In genomic region chr4:136186315-136186714, GRCm38 (mm10) we compare ENCODE assay signal across 18 mouse cellular contexts. TPM values are rescaled to one million over a fixed set of nuclear protein-coding genes. Genes with fewer than 3 reads are reported as not detected.
DNase-seq lines count a peak whose midpoint lies in the region; ATAC-seq and TF ChIP-seq lines count a peak whose summit lies in the region.
"Had no signal": no experiment of that assay in that cellular context is flagged by ENCODE, and none has a peak within 500 bp of the region (broad histone marks: within the 10 kb centered on the region; RNA-seq: fewer than 3 reads in every experiment).

No protein-coding gene starts in this region.

- TF ChIP-seq POLR2A in bone marrow, adult 2 months (IDR thresholded peaks at IDR 0.05; ENCODE audit: borderline replicate concordance, control insufficient read depth, low read depth, low read length): no peak

- H3K36me3 ChIP-seq in lung, embryonic 14.5 days (ENCODE audit: insufficient read depth): peaks cover 25% of the 10 kb centered on the region; the same call in 1 of the 2 replicates
- no peaks in the 10 kb centered on the region for H3K36me3 ChIP-seq in intestine, embryonic 16.5 days (ENCODE audit: control insufficient read depth, insufficient read depth, low read length)
- peaks cover 3% of the 10 kb centered on the region; the same call in 1 of the 2 replicates for H3K36me3 ChIP-seq in forebrain, embryonic 11.5 days (ENCODE audit: control insufficient read depth, insufficient read depth, low read length)

- no peak for TF ChIP-seq CTCF in lung, embryonic 14.5 days (IDR thresholded peaks at IDR 0.05; ENCODE audit: low read depth)
- no peak for TF ChIP-seq CTCF in bone marrow, adult 2 months (IDR thresholded peaks at IDR 0.05; ENCODE audit: control insufficient read depth, insufficient read depth, low read length)

- H3K4me2 ChIP-seq in lung, embryonic 14.5 days: peak overlapping the region; percentile 29; the same call in 1 of the 2 replicates
- peak overlapping the region; percentile 47 for H3K4me2 ChIP-seq in intestine, embryonic 16.5 days (ENCODE audit: low read depth, low read length)
- H3K4me2 ChIP-seq in forebrain, embryonic 11.5 days (ENCODE audit: low read depth, low read length, severe bottlenecking): no peak overlapping the region
- H3K4me2 ChIP-seq: embryonic facial prominence, embryonic 12.5 days; forebrain, embryonic 12.5 days; hindbrain, embryonic 13.5 days; midbrain, embryonic 11.5 days had no signal

- 77% methylated on average over 8 of the region's 8 CpGs for WGBS in lung, embryonic 14.5 days
- 73% methylated on average over 8 of the region's 8 CpGs for WGBS in bone marrow, adult 2 months
- WGBS in intestine, embryonic 16.5 days: 74% methylated on average over 8 of the region's 8 CpGs
- WGBS in forebrain, embryonic 11.5 days: 87% methylated on average over 8 of the region's 8 CpGs

- H3K4me1 ChIP-seq in lung, embryonic 14.5 days (ENCODE audit: insufficient read depth): no peaks in the 10 kb centered on the region
- H3K4me1 ChIP-seq in bone marrow, adult 2 months (ENCODE audit: control insufficient read depth, insufficient read depth, low read length): peaks cover 5% of the 10 kb centered on the region
- H3K4me1 ChIP-seq in intestine, embryonic 16.5 days (ENCODE audit: control insufficient read depth, insufficient read depth, low read length): peaks cover 25% of the 10 kb centered on the region
- no peaks in the 10 kb centered on the region for H3K4me1 ChIP-seq in forebrain, embryonic 11.5 days (replicated peaks; ENCODE audit: control insufficient read depth, insufficient read depth, low read length)
- H3K4me1 ChIP-seq: embryonic facial prominence, embryonic 12.5 days; hindbrain, embryonic 13.5 days had no signal

- no peaks in the 10 kb centered on the region for H3K9me3 ChIP-seq in lung, embryonic 14.5 days (ENCODE audit: low read depth, low read length)
- H3K9me3 ChIP-seq in intestine, embryonic 16.5 days (ENCODE audit: control insufficient read depth, low read length): no peaks in the 10 kb centered on the region
- no peaks in the 10 kb centered on the region for H3K9me3 ChIP-seq in forebrain, embryonic 11.5 days (ENCODE audit: control insufficient read depth, low read length)
- H3K9me3 ChIP-seq: embryonic facial prominence, embryonic 12.5 days; forebrain, embryonic 12.5 days; hindbrain, embryonic 13.5 days had no signal

- no peak; the same call in 1 of the 2 replicates for ATAC-seq in lung, embryonic 14.5 days (ENCODE audit: insufficient read depth)
- peak; percentile 39 for ATAC-seq in intestine, embryonic 16.5 days
- ATAC-seq in forebrain, embryonic 11.5 days (replicated peaks; ENCODE audit: low FRiP score): no peak

- H3K9ac ChIP-seq in lung, embryonic 14.5 days: no peak overlapping the region
- 0 out of 2 replicates have a peak overlapping the region, but pooled peaks have one; percentile 48 for H3K9ac ChIP-seq in intestine, embryonic 16.5 days (ENCODE audit: low read depth, low read length)
- H3K9ac ChIP-seq in forebrain, embryonic 11.5 days (ENCODE audit: low read length): no peak overlapping the region
- H3K9ac ChIP-seq: embryonic facial prominence, embryonic 12.5 days; forebrain, embryonic 12.5 days; hindbrain, embryonic 13.5 days had no signal

- no peak for DNase-seq in lung, embryonic 14.5 days
- no peak for DNase-seq in lung, adult 18-20 months
- peak; percentile 27 for DNase-seq in lung, postnatal 36 days
- no peak for DNase-seq in forebrain, embryonic 11.5 days (ENCODE audit: low spot score)
- DNase-seq in frontal cortex, postnatal 25 days (ENCODE audit: low spot score in 2 of 2): no peak
- DNase-seq: adrenal gland, adult 2 months; cerebellum, adult 2 months; heart, postnatal 10 days; kidney, adult 2 months; kidney, postnatal 36 days; retina, postnatal 1 day; thymus, postnatal 36 days had no signal

- H3K27ac ChIP-seq in lung, embryonic 14.5 days (ENCODE audit: low read depth): peak overlapping the region; percentile 32; the same call in 1 of the 2 replicates
- peak overlapping the region; percentile 41 for H3K27ac ChIP-seq in bone marrow, adult 2 months (ENCODE audit: control insufficient read depth, insufficient read depth, low read depth, low read length, poor library complexity)
- peak overlapping the region; percentile 79 for H3K27ac ChIP-seq in intestine, embryonic 16.5 days (ENCODE audit: low read length)
- no peak overlapping the region for H3K27ac ChIP-seq in forebrain, embryonic 11.5 days (ENCODE audit: low read depth, low read length)
- H3K27ac ChIP-seq: embryonic facial prominence, embryonic 12.5 days; forebrain, embryonic 12.5 days; hindbrain, embryonic 13.5 days had no signal

- no peak overlapping the region for H3K4me3 ChIP-seq in lung, embryonic 14.5 days (ENCODE audit: low read depth, low read length)
- H3K4me3 ChIP-seq in bone marrow, adult 2 months (replicated peaks; ENCODE audit: control insufficient read depth, low read depth, low read length): no peak overlapping the region
- H3K4me3 ChIP-seq in intestine, embryonic 16.5 days (ENCODE audit: low read length): peak overlapping the region; percentile 14
- no peak overlapping the region for H3K4me3 ChIP-seq in forebrain, embryonic 11.5 days (ENCODE audit: low read depth, low read length)
- H3K4me3 ChIP-seq: embryonic facial prominence, embryonic 12.5 days; forebrain, embryonic 12.5 days; hindbrain, embryonic 13.5 days had no signal

- no peaks in the 10 kb centered on the region for H3K27me3 ChIP-seq in lung, embryonic 14.5 days (ENCODE audit: insufficient read depth, low read length)
- H3K27me3 ChIP-seq in intestine, embryonic 16.5 days (replicated peaks; ENCODE audit: control insufficient read depth, insufficient read depth, low read length): no peaks in the 10 kb centered on the region
- no peaks in the 10 kb centered on the region for H3K27me3 ChIP-seq in forebrain, embryonic 11.5 days (ENCODE audit: control insufficient read depth, insufficient read depth, low read length)
- H3K27me3 ChIP-seq: embryonic facial prominence, embryonic 12.5 days; forebrain, embryonic 12.5 days; hindbrain, embryonic 13.5 days had no signal

RNA-seq across cellular contexts. Expression of gene E2f2, which starts 14.1 kb away (rescaled TPM):
- 5.5 and 6.5 TPM in 2 replicates for polyA plus RNA-seq in lung, embryonic 14.5 days (2014; fragmentation: Nextera tagmentation; extraction: Ambion mirVana)
- 146 and 157 TPM in 2 replicates for polyA plus RNA-seq in bone marrow, adult 2 months (2011; ENCODE audit: insufficient read depth, insufficient read length, low replicate concordance, missing spikeins)
- polyA plus RNA-seq in intestine, embryonic 16.5 days (2015; fragmentation: Nextera tagmentation; extraction: Ambion mirVana): 7.5 and 9.3 TPM in 2 replicates
- 9.4 and 10.2 TPM in 2 replicates for polyA plus RNA-seq in forebrain, embryonic 11.5 days (2014; fragmentation: Nextera tagmentation; extraction: Ambion mirVana)

RNA-seq across cellular contexts. Expression of gene Asap3, which starts 19.9 kb away (rescaled TPM):
- polyA plus RNA-seq in lung, embryonic 14.5 days (2014; fragmentation: Nextera tagmentation; extraction: Ambion mirVana): 4.4 and 5.4 TPM in 2 replicates
- polyA plus RNA-seq in bone marrow, adult 2 months (2011; ENCODE audit: insufficient read depth, insufficient read length, low replicate concordance, missing spikeins): 0.23 and 0.60 TPM in 2 replicates
- polyA plus RNA-seq in intestine, embryonic 16.5 days (2015; fragmentation: Nextera tagmentation; extraction: Ambion mirVana): 3.3 and 4.4 TPM in 2 replicates
- polyA plus RNA-seq in forebrain, embryonic 11.5 days (2014; fragmentation: Nextera tagmentation; extraction: Ambion mirVana): 4.1 and 4.3 TPM in 2 replicates

RNA-seq across cellular contexts. Expression of gene Id3, which starts 43.0 kb away (rescaled TPM):
- 469 and 477 TPM in 2 replicates for polyA plus RNA-seq in lung, embryonic 14.5 days (2014; fragmentation: Nextera tagmentation; extraction: Ambion mirVana)
- 14.5 and 33.8 TPM in 2 replicates for polyA plus RNA-seq in bone marrow, adult 2 months (2011; ENCODE audit: insufficient read depth, insufficient read length, low replicate concordance, missing spikeins)
- polyA plus RNA-seq in intestine, embryonic 16.5 days (2015; fragmentation: Nextera tagmentation; extraction: Ambion mirVana): 232 and 245 TPM in 2 replicates
- 351 and 380 TPM in 2 replicates for polyA plus RNA-seq in forebrain, embryonic 11.5 days (2014; fragmentation: Nextera tagmentation; extraction: Ambion mirVana)

Comparison
In these comparisons a context has a peak if more than half of its experiments do, and no peak if none do; other contexts are left out.
1. RNA of gene E2f2, which starts 14.1 kb away (polyA plus RNA-seq): 146 to 157 TPM in bone marrow, adult 2 months; 9.4 to 10.2 TPM in forebrain, embryonic 11.5 days, 7.5 to 9.3 TPM in intestine, embryonic 16.5 days and 5.5 to 6.5 TPM in lung, embryonic 14.5 days; every median in the first group is over 10 times any median in the second.